Mouse (Mus musculus) retina, postnatal 7 days (tissue): ENCODE data around the gene Frs2.

Source experiments
- DNase-seq: peaks from one replicate; pipeline ENCODE4 v3.0.0-alpha.2; 2012; ENCODE audit warnings: low read depth, low spot score

Gene Frs2

DNA sequence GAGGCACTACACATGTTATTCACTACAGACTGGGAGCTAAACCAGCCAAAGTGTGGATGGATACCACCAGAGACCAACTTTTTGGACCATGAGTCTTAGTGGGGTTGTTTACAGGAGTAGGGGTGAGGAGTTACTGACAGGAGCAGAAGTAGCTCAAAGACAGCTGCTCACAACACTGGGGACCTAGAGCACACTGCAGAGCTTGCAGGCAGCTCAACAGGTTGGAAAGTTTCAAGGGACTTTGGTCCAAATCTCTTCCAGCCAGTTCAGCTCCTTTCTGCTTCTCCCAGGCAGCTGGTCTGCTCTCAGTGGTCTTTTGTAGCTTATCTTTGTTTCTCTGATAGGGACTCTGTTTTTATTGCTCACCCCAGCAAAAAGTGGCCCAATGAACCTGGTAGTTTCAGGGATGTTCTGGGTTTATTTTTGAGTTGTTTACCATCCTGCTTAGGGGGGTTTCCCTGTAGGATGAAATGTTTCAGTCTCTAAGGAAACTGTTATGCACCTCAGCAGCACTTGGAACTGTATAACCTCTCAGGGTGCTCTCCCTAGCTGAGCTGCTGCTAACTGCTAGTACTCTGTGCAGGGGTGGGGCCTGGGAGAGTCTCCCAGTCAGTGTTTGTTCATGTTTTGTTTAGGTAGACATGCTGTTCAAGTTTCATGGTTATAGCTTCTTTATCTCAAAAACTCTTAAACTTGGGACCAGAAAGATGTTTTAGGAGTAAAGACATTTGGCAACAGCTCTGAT is 44.3 kb downstream of the Frs2 start:
- DNase-seq, result no peak

DNA sequence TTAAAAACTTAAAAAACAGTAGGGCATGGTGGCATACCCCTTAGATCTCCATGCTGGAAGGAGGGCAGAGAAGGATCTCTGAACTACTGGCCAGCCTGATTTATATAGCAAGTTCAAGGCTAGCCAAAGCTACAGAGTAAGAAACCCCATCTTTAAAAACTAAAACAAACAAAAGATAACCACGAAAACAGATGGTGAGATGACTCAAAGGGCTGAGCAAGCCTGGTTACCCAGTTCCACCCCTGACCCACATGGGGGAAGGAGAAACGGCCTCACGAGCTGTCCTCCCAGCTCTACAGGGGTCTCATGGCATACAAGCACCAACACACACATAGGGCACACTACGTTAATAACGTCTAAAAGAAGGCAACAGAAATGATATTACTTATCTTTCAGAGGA is 48.2 kb downstream of the Frs2 start:
- DNase-seq, result no peak

DNA sequence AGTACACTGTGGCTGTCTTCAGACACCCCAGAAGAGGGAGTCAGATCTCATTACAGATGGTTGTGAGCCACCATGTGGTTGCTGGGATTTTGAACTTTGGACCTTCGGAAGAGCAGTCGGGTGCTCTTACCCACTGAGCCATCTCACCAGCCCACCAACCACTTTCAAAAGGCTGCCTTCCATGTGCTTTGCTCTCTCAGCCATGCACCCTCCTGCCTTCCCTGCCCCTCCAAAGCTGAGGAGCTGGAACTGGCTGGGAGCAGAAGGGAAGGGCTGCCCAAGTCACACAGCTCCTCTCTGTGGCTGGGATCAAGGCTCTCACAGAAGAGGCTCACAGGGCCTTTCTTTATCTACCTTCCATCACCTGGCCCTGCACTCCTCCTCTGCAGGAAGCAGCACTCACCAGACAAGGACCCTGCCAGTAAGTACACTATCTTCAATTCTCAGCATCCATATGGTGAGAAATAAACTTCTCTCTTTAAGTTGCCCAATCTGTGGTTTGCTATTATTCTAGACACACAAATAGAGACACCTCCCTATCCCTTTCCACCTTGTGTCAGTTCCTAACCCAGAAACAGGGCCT is 51.1 kb downstream of the Frs2 start:
- no peak for DNase-seq

DNA sequence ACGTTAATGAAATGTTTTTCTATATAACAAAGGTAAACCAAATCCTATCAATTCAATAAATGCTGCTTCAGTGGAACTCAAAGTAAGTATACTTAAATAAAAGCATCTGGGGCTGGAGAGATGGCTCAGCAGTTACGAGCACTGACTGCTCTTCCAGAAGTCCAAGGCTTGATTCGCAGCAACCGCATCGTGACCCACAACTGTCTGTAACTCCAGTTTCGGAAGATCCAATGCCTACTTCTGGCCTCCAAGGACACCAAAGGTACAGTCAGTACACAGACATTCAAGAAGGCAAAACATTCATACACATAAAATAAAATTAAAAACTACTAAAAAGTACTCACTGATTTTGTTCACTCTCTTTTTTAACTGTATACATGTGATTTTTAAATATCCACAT is 52.2 kb downstream of the Frs2 start:
- DNase-seq, result no peak

DNA sequence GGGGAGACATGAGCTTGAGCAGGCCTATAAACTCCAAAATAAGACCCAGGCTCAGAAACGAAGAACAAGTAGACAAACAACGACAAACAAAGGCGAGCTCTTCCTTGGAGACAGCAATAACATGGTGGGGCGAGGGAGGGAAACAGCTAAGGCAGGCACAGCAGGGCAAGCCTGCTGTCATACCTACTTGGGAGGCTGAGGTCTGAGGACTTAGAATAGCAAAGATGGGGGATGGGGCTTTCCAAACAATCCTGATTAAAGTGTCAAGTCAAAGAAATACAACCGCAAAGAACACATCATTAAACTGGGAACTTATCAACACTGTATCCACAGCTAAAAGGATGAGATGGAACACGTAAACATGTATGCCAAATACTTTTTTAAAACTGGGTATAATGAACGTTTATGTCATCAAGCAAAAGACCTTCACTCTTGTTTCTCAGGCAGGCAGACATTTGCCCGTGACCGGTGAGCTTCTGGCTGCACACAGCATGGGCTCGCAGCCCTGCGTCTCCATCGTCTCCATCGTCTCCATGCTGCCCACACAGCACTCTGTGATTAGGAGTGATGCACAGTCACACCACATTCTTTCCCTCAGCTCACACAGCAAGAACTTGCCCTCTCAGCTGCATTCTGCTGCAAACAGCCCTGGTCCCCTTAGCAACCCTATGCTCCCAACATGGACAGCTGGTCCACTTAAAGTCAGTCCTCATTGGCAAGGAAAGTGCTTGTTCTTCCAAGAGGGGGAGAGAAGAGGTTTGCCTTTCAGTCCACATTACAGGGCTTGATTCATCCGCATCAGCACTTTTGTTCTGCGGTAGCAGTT is 53.6 kb downstream of the Frs2 start:
- no peak for DNase-seq

DNA sequence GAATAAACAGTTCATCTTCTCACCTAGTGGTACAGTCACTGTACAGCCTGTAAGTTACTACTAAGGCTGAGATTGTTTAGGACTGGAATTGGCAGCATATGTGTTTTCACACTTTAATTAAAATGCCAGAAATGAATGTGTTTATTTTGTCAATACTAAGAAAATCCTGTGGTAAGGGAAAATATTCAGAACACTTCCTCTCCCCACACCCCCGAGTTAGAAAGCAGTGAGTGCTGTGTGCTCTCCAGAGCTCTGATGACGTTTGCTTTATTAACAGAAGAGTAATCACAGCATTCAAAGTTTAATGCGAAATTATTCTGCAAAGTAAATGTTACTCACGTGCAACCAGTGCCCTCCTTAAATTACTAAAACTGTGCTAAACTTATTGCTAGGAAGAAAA is 58.7 kb downstream of the Frs2 start:
- no peak for DNase-seq

DNA sequence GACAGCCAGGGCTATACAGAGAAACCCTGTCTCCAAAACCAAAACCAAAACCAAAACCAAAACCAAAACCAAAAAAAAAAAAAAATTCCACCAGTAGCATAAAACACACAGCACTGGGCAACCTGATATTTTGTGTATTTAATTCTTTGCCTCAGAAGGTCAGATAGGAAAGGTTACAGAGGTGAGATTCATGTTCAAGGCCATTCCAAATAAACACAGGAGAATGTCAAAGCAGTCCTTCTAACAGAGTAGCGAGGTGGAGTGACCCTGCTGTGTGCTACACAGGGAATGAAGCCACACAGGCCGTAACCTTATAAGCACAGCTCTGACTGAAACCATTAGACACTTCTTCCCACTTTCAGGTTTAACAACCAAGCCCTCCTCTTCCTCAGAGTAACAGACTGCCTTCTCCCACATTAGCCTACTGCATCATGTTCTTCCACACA is 66.4 kb downstream of the Frs2 start:
- DNase-seq, result no peak

DNA sequence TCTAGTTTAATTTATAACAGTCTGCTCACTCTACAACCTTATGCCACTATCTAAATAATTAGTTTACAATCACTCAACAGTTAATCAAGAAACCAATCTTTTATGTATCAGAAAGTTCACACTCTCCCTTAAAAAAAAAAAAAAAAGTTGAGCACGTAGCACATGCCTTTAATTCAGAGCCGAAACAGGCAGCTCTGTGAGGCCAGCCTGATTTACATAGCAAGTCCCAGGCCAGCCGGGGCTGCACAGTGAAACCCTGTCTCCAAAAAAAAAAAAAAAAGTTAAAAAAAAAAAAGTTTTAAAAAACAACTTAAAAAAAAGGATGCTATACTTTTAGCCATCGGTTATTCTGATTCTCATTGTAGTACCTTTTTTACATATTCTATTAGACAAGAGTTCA is 67.0 kb downstream of the Frs2 start:
- no peak for DNase-seq

DNA sequence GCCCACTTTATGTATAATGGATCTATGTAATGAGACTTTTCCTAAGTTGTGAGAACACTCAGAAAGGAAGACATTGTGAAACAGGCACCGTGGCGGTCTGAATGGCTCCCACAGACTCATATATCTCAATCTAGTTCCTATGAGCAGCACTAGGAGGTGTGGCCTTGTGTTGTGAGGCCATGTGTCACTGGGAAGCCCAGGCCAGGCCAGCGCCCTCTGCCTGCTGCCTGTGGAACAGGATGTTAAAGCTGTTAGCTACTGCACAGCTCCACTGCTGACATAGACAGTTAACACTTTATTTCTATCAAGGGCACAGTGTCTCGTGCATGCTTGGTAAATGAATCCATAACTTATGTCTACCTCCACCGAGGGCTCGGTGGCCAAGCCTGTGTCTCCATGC is 70.0 kb downstream of the Frs2 start:
- DNase-seq, result no peak

DNA sequence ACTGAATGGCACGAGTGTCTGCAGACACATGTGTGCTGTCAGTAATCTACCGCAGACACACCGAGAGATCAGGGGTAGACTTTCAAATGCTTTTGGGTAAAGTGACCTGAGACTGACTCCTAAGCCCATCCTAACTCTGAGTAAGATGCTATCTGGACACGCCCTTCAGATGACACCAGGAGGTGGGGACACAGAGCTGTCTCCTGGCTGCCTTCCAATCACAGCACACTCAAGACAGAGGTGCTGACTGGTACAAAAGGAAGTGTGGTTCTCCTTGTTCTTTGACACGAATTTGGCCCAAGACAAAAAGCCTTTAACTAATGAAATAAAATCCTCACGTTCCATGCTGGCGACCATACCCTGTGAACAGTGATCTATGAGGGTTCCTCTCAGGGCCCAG is 75.2 kb downstream of the Frs2 start:
- DNase-seq, result no peak

DNA sequence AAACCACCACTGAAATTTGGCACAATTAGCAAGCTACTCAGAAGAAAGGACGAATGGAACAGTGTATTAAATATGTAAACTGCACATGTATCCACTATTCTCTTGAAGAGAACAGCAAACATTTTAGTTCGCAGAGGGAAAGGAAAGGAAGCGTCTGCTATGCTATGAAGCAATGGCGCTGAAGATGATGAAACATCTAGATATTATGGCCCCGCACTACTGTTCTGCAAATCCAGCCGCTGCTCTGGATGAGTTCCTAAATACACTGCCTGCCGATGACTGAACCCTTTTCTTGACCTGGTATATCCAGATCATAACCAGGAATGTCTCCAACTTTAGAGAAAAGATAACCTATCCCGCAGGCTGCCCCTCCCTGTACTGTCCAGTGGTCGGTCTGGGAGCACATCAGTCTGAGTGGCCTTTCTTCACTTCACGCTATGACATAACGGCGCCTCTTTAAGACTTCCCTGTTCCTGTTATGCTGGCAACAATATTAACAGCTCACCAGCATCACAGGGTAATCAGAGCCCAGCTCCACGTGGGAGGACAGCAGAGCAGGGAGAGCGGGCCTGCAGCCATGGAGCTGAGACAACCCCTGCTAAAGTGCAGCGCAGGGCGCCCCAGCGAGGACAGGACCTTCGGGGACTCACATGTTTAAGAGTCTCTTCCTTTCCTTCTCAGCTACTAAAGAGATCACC is 76.0 kb downstream of the Frs2 start:
- no peak for DNase-seq

DNA sequence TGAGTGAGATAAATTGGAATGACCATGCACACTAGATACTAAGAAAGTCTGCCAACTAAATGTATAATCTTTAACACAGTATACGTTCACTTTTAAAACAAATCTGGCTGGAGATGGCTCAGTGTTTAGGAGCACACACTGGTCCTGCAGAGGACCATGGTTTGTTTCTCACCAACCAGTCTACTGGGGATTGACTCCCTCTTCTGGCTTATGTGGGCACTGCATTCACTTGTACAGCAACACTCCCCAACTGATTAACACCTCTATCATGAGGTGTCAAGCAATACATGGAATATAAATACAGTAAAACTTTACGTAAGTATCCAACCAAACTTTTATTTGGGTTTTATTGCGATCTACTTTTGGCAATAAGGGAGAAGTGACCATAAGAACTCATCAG is 79.2 kb downstream of the Frs2 start:
- no peak for DNase-seq

DNA sequence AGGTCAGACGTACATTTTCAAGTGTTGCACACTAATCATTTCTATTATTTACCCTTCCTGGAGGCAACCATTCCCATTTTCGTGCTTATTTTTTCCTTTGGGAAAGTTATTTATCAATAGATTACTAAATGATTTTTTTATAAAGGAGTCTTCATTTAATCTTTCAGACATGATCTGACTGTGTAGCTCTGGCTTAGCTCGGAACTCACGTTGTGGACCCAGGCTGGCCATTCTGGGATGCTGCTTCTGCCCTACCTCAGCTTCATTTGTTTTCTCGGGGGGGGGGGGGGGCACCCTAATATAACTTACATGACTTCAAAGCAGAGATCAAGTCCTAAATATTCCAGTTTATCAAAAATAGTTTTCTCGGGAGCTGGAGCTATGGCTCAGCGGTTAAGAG is 84.3 kb downstream of the Frs2 start:
- peak; percentile 19 for DNase-seq

DNA sequence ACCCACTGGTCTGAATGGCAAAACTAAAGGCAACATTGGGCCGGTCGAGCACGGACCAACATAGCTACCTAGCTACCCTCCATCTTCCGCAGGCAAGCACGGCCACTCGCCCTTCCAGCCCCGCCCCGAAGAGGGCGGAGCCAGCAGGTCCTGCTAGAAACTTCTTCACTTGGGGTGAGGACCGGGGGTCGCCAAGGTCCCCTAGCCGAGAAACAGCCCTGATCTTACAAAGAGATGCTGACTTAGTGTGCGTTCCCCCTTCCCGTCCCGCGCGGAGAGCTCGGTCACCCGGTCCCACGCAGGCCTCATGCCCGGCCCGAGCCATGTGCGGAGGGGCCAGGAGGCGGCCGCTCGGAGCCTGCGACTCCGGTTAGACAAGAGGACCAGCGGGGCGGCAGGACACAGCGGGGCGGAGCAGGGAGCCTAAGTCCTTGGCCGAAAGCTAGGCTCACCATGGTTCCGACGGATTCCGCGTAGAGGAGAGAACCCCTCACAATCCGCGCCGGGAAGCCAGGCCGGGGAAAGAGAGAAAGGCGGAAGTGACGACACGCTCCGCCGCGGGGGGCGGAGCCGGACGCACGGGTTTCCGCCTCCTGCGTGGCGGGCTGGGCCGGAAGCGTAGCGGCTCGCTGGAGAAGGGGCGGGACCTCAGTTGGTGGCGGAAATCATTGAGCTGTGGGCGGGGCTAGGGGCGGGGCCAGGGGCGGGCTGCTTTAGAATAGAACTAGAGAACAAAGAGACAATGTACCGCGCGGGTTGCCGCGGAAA is 84.9 kb downstream of the Frs2 start, which contains the start of gene Cct2:
Gene Cct2 (minus strand): TSS at position 561 of the 768 bp plus-strand sequence.
- peak; percentile 95 for DNase-seq

DNA sequence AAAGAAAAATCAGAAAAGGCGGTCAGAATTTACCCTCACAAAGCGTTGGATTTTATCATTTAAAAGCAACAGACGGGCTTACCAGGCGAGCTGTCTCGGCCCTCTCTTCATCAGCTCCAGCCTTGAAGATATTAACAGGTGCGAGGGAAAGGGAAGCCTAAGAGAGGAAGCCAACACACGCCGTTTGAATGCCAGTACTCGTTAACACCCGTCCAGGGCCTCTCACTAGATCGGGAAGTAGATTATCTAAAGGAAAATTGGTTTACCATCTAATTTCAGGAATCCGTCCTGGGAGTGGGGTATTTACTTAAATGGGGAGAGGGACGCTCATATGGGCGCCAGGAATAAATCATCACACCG is 85.5 kb downstream of the Frs2 start:
- no peak for DNase-seq

DNA sequence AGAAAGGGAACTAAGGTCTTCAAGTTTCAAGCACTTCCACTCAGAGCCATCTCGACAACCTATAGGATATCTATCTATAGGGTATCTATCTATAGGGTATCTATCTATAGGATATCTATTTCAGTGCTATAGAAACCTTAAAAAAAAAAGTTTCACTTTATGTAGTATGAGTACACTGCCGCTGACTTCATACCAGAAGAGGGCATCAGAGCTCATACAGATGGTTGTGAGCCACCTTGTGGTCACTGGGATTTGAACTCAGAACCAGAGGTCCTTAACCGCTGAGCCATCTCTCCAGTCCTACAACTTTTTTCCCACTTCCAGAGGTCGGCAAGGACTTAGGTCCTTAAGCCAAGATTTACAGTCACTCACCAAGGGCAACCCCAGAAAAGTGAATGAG is 92.7 kb downstream of the Frs2 start:
- DNase-seq, result no peak

DNA sequence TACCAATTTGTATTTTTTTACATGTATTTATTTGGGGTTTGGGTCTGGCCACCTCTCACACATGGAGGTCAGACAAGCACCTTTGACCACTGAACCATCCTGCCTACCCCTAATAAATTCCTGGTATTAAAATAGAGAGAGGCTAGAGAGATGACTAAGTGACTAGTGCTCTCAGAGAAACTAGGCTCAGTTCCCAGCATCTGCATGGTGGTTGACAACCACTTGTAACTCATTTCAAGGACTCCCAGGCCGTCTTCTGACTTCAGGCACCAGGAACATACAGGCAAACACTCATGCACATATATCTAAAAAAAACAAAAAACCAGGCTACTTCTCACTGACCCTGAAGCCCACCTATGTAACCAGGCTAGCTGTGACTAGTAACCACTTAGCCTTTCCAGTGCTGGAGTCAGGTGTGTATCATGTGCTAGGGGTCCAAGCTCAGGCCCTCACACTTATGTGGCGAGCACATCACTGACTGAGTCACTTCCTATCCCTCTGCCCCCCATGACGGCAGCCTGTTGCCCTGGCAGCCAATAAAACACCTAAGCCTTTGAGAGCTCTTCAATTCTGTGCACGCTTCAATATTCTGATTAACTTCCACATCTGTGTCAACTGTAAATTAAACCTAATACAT is 98.3 kb downstream of the Frs2 start:
- no peak for DNase-seq

DNA sequence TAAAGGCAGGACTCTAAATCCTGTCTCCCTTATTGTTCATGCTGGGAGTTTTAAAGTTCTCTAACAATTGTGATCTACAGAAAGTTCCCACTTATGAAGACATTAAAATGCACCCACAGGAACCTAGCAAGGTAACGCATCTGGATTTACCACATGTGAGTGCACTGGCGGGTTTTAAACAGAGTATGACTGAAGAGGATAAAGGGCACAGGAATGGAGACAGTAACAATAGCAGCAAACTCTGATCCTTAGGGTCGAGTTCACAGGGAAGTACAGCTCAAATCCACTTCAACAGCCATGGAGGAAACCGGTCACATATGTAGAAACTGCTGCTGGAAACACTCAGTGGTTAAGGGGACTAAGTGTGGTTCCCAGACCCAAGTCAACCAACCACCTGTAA is 99.1 kb downstream of the Frs2 start:
- DNase-seq, result no peak

DNA sequence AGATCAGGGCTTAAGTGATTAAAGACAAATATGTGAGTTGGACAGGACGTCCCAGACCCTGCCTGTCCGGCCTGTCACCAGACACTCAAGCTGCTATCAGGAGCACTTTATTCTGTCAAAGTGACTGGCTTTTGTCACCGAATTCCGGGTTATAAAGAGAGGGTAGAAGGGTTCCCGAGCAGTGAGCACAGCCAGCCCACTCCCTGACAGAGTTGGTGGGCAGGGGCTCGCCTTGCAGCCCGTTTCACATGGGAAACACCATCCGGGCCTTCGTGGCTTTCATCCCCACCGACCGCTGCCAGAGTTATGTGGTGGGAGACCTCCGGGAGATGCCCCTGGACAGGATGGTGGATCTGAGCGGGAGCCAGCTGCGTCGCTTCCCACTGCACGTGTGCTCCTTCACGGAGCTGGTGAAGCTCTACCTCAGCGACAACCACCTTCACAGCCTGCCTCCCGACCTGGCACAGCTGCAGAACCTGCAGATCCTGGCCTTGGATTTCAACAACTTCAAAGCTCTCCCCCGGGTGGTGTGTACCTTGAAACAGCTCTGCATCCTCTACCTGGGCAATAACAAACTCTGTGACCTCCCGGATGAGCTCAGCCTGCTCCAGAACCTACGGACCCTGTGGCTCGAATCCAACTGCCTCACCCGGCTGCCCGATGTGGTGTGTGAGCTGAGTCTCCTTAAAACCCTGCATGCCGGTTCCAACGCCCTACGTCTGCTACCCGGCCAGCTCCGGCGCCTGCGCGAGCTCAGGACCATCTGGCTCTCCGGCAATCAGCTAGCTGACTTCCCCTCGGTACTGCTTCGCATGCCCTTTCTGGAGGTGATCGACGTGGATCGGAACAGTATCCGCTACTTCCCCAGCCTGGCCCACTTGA is 102.9 kb downstream of the Frs2 start, which contains the start of gene Lrrc10:
Gene Lrrc10 (plus strand): TSS at position 167 of the 882 bp plus-strand sequence.
- no peak for DNase-seq
